Mouse (Mus musculus) left cerebral cortex, adult 18-20 months (tissue): ENCODE results near the gene Mnd1. TPM values are rescaled to one million over a fixed set of nuclear protein-coding genes. Genes with fewer than 3 reads are reported as not detected.

Experiments
- DNase-seq, 2 experiments: peaks; one replicate each; pipeline ENCODE4 v3.0.0; 2021 to 2022; ENCODE audit warnings: low spot score in 2 of 2, mixed read lengths in 1 of 2
- total RNA-seq, 2 experiments: library from RNA; stranded (reverse); gene quantifications; 2 replicates each; pipeline ENCODE4 v1.2.3; 2021

Gene Mnd1
- total RNA-seq, 2 experiments from 2014 or later = 0.86 to 1.4 TPM

GRCm38 (mm10) chr3:84165391-84165790 lies 9.8 kb upstream of the Mnd1 start:
- no peak for DNase-seq

DNA sequence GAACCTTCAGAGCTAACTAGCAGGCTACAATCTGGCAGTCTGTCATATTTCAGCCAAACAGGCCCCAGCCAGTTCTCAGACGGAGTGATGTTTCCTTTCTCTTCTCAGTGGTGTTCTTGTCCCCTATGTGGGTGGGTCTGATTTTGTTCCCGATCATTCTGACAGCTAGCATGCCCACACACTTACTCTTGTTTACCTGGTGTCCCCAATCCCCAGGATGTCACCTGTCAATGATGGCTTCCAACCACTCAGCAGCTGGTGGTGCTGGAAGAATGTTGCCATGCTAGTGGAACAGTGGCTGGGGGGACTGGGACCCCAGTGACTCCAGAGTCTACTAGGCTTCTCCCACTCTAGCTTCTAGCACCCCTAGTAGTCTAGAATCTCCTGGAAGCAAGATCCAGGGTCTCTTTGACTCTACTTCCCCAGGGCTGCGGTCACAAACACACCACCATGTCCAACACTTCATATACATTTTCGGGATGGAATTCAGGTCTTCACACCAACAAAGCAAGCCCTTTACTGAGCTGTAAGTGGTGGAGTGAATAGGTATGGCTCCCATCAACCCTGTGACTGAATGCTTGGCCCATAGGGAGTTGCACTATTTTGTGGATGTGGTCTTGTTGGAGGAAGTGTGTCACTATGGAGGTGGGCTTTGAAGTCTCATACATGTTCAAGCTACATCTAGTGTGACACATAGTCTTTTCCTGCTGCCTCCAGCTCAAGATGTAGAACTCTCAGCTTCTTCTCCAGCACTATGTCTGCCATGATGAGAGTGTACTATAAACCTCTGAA lies 2.2 kb upstream of the Mnd1 start:
- DNase-seq = no peak

GRCm38 (mm10) chr3:84157011-84157410 lies 1.4 kb upstream of the Mnd1 start:
- no peak for DNase-seq

DNA sequence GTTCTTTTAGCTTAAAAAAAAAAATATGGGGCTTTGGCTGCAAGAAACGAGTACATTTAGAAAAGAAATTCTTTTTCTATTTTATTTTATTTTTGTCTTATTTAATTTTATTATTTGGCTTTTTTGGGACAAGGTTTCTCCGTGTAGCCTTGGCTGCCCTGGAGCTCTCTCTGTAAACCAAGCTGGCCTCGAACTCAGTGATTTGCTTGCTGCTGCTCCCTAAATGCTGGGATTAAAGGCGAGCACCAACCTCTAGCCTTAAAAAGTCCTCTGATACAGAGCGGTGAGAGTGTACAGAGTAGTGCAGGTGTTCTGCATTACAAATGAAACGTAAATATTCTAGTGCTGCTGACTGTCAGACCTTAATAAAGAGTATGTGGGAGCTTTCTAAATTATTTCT lies 519 bp upstream of the Mnd1 start:
- DNase-seq = no peak

- DNase-seq = no peak
Measured at GRCm38 (mm10) chr3:84155146-84155545, 440 bp downstream of the Mnd1 start.

GRCm38 (mm10) chr3:84154721-84155141 lies 855 bp downstream of the Mnd1 start:
- no peak for DNase-seq

DNA sequence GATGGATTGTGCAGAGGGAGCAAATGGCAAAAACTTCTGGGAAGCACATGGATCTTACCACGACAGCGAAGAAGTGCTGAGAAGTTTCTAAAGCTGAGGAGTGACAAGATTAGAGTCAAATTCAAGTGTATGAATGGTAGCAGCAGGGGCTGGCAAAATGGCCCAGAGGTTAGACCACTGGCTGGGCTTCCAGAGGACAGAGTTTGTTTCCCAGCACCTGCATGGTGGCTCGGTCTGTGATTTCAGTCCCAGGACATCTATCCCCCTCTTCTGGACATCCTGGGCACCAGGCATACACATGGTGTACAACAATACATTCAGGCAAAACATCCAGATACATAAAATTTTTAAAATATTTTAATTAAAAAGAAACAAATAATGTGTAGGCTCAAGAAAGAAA lies 5.8 kb downstream of the Mnd1 start:
- no peak for DNase-seq

DNA sequence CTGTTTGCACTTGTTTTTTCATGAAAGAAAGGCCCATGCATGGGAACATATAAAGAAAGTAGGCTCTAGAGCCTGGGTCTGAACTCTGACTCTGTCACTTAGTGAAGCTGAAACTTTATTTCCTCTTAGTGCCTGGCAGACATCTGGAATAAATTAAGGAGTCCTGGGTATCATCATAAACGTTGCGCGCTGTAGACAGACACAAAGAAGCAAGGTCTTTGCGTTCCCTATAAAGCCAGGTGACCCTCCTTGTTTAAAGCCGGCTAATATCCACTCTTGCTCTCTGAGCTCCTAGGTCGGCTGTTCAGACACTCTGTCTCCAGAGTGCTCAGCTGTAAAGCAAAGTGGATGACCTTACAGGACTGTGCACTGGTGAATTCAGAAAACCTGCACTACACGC lies 14.6 kb downstream of the Mnd1 start:
- no peak for DNase-seq

DNA sequence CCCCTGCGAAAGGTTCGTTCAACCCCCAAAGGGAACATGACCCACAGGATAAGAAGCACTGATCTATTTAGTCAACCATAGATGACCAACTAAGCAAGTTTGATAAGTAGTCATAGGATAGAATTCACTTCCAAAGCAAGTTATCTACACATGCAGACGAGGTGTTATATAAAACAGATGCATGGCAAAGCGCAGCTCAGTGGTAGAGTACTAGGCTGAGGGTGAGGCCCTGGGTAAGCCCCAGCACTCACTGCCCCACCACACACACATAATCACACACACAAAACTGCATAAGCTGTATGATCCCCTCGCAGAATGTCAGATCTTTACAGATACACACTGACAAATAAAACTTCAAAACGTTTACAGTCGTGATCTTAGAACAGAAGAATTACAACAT lies 19.1 kb downstream of the Mnd1 start:
- DNase-seq = no peak

- no peak for DNase-seq
Measured at GRCm38 (mm10) chr3:84135933-84136332, 19.7 kb downstream of the Mnd1 start.

GRCm38 (mm10) chr3:84135387-84135786 lies 20.2 kb downstream of the Mnd1 start:
- no peak for DNase-seq

DNA sequence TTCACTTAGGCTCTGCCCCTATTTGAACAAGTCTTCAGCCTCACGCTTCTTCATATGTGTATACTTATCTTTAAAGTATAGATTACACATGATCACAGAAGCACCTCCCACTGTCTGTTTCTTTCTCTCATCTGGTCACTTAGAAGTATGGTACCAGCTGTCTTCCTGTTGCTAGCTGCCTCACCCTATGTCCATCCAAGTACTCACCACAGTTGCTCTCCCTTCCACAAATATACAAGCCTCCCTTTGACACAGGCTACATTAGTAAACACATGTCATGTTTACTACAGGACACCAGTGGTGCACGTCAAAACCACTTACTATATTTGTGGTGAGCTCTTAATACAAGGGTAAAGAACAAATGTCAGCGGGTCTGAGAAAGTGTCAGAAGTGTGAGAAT lies 24.2 kb downstream of the Mnd1 start:
- DNase-seq = no peak

- no peak for DNase-seq
Measured at GRCm38 (mm10) chr3:84130776-84131175, 24.8 kb downstream of the Mnd1 start.

DNA sequence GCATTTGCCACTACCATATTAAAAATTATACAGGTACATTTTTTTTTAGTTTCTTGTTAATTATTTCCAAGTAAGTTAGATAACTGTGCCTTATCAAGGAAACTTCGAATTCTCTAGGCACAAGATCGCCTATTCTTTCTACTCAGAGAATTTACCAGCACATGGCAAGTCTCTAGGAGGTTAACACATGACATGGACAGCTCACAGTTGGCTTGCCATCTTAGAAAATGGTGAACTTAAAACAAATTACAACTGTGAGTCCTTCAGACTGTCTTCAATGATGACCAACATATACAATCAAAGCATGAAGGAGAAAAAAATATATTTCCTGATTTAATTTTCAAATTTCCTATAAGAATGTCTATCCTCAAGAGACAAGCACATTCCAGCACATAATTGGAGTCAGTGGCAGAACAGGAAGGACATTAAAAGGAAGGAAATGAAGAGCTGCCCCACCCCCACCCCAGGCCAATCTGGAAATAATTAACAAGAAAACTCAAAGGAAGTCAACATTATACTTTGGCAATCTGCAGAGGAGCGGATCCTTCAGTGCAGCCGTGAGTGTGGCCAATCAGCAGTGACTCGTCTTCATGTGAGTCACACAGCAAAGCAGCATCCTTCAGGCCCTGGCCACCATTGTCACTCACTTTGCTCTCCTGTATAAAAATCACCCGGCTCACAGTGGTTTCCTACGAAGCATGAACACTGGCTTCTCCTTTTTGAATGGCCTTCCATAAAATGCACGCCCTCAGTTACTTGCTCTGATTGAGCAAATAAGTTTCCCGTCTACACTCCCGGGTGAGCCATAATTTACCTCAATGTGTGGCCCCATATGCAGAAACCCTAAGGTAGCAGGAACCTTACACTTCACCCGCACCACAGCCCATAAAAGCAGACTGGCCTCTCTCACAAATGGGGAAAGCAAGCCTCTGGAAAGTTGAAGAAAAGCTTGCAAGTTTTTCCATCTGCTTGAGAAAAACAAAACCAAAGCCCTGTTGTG lies 26.4 kb downstream of the Mnd1 start:
- no peak for DNase-seq

DNA sequence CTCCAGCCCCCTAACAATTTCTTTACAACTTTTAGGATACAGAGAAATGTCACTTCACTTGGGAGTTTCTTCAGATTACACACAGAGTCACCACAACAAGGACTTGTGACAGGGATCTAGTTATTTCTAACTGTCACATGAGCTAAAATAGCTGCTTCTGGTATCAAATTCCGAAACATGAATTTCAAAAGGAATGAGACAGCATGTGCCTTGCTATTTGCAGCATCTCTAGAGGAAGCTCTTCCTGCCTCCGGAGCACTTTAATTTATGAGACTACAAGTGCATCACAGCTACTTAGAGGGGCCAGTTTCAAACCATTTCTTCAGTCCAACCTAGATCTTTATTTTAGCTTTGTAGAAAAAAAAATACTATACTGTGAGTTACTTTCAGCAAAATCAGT lies 28.2 kb downstream of the Mnd1 start:
- no peak for DNase-seq

DNA sequence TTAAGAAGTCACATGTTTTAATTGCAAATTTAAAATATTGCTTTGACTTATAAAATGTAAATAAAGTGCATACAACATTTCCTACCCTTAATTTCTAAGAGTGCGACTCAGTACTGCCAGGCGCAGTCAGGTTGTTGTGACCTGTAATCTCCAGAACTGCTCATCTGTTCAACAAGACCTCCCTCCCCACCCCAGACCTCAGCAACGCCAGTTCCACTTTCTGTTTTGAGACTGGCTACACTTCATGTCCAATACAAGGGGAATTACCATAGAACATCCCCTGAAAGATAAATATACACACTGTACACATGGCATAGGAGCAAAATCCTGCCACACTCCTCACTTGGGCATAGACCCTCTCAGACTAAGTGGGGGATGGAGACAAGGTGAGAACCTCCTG lies 28.9 kb downstream of the Mnd1 start:
- DNase-seq = no peak

DNA sequence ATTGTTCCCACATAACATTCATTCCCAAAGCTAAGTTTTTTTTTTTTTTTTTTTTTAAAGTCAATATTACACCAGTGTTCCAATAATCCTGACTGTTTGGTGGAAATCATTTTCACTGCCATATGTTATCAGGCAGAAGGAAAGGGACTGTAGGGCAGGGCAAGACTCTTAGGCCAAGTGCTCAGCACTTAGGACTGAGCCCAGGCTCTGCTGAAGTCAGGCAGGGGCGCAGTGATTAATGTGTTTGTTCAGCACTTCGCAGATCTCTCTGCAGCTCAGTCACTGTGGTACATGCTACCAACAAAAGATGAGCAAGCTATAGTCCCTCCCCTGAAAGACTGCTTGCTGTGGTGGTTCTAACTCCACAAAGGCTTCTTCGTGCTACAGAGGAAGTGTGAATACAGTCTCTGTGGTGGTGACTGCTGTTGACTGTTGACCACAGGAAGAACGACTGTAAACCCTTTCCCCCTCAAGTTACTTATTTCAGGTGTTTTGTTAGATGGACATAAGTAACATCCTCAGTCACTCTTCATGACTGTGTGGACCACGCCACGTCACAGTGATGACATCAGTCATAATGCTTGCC lies 29.8 kb downstream of the Mnd1 start:
- no peak for DNase-seq

- DNase-seq = peak in 1 of 2 experiments; percentile 9
Measured at GRCm38 (mm10) chr3:84123461-84123860, 32.1 kb downstream of the Mnd1 start.

- no peak for DNase-seq
Measured at GRCm38 (mm10) chr3:84118718-84119117, 36.9 kb downstream of the Mnd1 start.

DNA sequence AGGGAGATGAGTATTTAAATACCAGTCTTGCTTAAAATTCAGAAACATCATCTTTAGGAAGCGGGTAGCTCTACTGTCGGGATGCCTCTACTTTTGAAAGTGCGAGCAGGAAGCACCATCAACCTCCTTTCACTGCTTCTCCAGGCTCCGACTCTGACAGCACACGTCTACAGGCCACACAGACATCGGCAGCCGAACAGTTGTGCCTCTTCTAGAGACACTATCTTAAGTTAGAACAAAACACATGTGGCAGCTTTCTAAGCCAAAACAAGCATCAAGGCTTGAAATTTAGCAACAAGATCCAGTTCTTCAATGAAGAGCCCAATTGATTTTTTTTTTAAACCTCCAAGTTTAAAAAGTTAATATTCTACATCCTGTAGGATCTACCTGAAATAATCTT lies 37.4 kb downstream of the Mnd1 start:
- no peak for DNase-seq

DNA sequence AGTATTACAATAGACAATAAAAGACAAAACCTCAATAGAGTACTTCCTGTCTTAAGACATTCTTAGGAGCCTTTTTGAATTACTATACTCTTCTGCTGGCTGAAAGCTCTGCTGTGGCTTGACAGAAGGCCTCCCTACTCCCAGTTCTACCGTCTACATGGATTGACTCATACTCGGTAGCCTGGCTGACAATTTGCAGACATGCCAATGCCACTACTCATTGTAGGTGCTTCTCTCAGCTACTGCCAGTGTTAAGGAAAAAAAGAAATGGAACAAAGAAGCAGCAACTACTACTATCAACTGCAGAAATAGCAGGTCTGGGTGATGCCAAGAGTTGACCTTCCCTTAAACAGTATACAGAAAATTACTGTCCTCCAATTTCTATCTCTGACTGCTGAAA lies 47.0 kb downstream of the Mnd1 start:
- DNase-seq = no peak

- no peak for DNase-seq
Measured at GRCm38 (mm10) chr3:84106106-84106505, 49.5 kb downstream of the Mnd1 start.
